Mouse (Mus musculus): ENCODE data around the gene Rab3il1. TPM values are rescaled to one million over a fixed set of nuclear protein-coding genes. Genes with fewer than 3 reads are reported as not detected.

The Rab3il1 gene
- total RNA-seq, 4 experiments from 2014 or later = 9.4 to 20.4 (median 14.0) TPM

- DNase-seq (ENCODE audit: low spot score in 2 of 2) = peak in 1 of 2 experiments; percentile 59
Observed at GRCm38 (mm10) chr19:10059911-10060567, 58.6 kb downstream of the Rab3il1 start.

DNA sequence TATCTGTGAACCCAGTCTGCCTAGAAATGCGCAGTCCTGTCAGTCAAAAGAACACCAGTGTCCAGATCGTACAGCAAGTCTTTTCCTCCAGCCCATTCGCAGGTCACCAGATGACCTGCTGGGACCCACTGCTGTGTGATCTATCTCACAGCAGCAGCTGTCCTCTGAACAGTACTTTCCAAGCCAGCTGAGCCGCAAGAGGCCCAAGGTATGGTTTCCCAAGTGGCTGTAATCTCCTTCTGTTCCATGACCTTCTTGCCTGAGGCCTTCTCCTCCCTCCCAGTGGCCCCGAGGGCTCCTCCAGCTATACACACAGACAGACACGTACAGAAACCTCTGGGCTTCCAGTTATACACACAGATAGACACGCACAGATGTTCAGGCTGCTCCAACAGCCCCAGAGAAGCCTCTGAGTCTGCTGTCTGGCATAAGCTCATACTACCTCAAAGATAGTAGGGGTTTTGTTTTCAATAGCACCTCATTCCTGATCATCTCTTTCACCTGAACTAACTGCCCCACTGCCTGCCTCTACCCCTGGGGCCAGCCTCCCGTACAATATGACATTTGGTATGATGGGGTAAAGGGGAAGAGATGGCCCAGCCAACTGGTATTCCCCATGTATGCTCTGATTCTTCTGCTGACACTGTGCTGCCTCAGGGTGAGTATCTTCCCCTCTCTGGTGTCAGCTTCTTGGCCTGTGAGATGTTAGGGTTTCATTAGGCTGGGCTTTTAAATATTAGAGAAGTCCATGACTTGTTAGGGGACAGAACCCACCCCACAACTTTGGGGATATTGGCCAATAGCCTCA lies 59.5 kb downstream of the Rab3il1 start:
- DNase-seq (ENCODE audit: low spot score in 2 of 2) = no peak

DNA sequence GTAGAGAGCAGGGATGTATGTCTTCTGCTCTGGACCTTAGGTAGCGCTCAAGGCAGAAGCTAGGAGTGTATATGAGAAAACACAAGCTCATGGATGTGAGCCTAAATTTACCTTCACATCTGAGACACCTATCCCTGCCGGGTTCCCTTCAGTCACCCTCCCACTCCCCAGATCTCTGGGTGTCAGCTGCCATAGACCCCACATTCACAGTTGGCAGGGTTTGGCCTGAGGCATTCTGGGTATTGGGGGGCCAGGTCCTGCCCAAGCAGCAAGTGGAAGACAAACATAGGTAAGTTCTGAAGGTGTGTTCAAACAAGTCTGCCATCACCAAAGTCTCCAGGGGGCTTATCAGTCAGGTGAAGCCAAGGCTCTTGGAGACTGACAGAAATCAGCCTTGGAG lies 60.2 kb downstream of the Rab3il1 start:
- DNase-seq (ENCODE audit: low spot score in 2 of 2) = no peak

DNA sequence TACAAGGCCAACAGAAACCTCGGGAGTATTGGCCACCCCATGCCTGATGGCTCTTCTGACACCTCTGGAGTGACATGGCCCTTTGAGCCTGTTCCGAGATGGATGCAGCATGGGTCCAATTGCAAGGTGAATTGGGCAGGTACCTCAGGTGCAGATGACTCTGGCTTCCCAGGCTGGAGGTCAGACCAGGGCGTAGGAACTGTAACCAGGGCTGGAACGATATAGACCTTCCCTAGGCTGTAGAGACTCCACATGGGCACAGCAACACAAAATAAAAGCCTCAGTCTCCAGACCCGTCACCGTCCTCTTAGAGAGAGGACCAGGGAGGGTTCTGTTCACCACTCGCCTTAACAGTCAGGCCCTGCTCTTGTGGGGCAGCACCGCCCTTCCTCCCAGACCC lies 60.8 kb downstream of the Rab3il1 start:
- DNase-seq (ENCODE audit: low spot score in 2 of 2) = no peak

GRCm38 (mm10) chr19:10062862-10063261 lies 61.4 kb downstream of the Rab3il1 start:
- DNase-seq (ENCODE audit: low spot score in 2 of 2) = no peak

GRCm38 (mm10) chr19:10064173-10065012 lies 62.9 kb downstream of the Rab3il1 start:
- no peak for DNase-seq (ENCODE audit: low spot score in 2 of 2)

DNA sequence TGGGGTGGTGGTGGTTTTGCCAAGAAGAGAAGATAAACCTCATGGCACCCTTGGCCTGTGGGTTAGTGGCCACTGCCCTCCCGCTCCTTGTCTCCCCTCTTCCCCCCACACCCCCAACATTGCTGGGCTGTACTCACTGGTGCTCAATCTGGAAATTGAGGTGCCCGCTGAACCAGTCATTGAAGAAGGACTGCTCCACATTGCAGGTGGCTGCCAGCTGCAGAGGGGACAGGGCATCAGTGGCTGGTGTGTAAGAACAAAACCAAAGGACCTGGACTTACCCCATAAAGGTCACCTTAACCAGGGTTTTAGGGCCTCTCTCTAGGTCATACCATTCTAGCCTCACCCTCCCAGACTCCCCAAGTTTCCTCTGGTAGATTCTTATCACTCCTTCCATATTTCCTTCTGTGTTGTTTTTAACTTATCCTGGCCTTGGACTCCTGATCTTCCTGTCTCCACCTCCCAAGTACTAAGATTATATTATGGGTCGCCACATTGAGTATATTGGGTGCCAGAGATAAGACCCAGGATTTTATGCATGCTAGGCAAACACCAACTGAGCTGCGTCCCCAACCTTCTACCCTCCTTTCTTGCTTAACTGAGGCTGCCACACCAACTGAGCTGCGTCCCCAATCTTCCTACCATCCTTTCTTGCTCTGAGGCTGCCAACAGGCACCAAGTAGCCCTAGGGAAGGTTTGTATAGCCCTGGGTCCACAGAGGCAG lies 64.2 kb downstream of the Rab3il1 start:
- no peak for DNase-seq (ENCODE audit: low spot score in 2 of 2)

GRCm38 (mm10) chr19:10066189-10066500 lies 64.7 kb downstream of the Rab3il1 start:
- no peak for DNase-seq (ENCODE audit: low spot score in 2 of 2)

DNA sequence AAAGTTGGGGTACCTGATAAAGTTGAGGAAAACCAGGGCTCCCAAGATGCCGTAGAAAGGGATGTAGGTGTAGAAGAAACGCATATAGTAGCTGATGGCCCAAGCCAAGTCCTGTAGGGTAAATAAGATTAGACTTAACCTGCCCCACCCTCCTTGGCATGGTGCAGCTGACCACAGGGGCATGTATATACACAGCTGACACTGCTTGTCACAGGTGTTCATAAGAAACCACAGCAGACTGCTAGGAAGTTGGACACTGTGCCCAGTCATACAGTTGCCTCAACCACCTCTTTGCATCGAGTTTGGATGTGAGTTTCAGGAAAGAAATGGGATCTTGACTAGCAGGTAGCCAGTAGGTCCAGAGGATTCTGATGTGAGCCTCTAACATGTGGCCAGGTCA lies 65.0 kb downstream of the Rab3il1 start:
- no peak for DNase-seq (ENCODE audit: low spot score in 2 of 2)

DNA sequence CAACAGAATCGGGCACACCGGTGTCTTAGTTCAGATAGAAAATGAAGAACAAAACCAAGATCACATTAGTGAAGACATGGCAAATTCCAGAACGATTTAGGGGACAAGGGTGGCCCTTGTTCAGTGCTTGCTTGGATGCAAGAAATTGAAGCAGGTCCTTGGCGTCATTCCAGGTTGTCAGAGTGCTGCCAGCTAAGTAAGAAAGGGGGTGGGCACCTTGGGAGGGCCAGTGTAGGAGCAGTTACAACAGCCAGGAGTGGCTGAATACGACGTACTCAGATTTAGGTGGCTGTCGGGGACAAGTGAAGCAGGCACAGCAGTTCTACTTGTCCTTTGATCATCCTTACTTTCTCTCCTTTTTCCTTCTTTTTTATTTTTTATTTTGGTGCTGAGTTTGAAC lies 66.2 kb downstream of the Rab3il1 start:
- DNase-seq (ENCODE audit: low spot score in 2 of 2) = peak in 1 of 2 experiments; percentile 41

- no peak for DNase-seq (ENCODE audit: low spot score in 2 of 2)
Observed at GRCm38 (mm10) chr19:10070186-10070980, 68.9 kb downstream of the Rab3il1 start.

- DNase-seq (ENCODE audit: low spot score in 2 of 2) = peak; percentile 66 to 73
Observed at GRCm38 (mm10) chr19:10071166-10071565, 69.7 kb downstream of the Rab3il1 start.

DNA sequence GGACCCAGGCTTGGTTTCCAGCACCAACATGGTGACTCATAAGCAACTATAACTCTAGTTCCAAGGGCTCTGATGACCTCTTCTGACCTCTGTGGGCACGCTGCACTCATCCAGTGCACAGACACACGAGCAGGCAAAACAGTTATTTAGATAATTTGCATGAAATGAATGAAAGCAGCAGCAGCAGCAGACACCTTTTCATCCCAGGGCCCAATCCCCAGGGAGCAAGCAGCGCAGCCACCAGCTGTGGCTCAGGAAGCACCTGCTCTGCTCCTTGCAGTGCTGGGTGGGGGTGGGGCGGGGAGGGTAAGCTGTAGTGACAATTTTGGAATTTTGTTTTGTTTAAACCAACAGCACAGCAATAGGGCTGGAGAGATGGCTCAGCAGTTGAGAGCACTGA lies 70.4 kb downstream of the Rab3il1 start:
- no peak for DNase-seq (ENCODE audit: low spot score in 2 of 2)

- DNase-seq (ENCODE audit: low spot score in 2 of 2) = no peak
Observed at GRCm38 (mm10) chr19:10073145-10073544, 71.7 kb downstream of the Rab3il1 start.

GRCm38 (mm10) chr19:10078392-10078791 lies 76.9 kb downstream of the Rab3il1 start:
- DNase-seq (ENCODE audit: low spot score in 2 of 2) = no peak

DNA sequence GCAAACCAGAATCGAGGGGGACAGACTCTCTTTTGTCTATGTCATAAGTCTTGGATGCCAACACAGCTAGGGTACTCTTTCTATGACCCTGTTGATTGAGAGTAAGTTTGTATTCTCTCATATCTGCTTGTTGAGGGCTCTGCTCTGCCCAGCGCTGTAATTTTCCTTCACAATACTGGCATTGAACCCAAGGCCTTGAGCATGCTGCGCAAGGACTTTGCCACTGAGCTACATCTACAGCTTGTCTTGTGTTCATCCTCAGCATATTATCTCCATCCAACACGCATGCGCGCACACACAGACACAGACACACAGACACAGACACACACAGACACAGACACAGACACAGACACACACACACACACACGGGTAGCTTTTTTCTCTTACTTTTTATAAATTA lies 78.9 kb downstream of the Rab3il1 start:
- no peak for DNase-seq (ENCODE audit: low spot score in 2 of 2)

DNA sequence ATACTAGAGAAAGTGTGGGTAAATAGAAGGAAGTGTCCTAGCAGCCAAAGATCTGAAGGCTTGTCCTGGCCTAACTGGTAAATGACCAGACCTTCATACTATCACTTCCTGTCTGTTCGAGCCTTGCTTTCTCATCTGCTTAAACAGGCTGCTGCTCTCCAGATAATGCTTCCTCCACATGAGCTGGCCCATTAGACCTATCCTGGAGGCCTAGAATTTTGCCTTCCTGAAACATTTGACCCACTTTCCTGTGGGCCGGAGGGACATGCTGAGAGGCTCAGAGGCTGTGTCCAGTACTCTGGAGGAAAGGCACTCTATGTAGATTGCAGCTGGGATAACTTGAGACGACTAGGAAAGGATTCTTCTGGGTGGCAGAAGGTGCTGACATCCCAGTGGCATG lies 80.6 kb downstream of the Rab3il1 start:
- DNase-seq (ENCODE audit: low spot score in 2 of 2) = no peak

- DNase-seq (ENCODE audit: low spot score in 2 of 2) = no peak
Observed at GRCm38 (mm10) chr19:10085454-10085853, 84.0 kb downstream of the Rab3il1 start.

- no peak for DNase-seq (ENCODE audit: low spot score in 2 of 2)
Observed at GRCm38 (mm10) chr19:10086976-10087375, 85.5 kb downstream of the Rab3il1 start.
